Mouse (Mus musculus) heart, adult 18-20 months (tissue): Measurements from ENCODE around the gene B4galt1. TPM values are rescaled to one million over a fixed set of nuclear protein-coding genes. Genes with fewer than 3 reads are reported as not detected.
A peak's percentile ranks its signal among the peaks of the same experiment; 100 is the strongest.

Experiments used
- DNase-seq, 2 experiments: peaks; one replicate each; pipeline ENCODE4 v3.0.0; 2021 to 2022; ENCODE audit warnings: mixed read lengths in 1 of 2
- total RNA-seq, 2 experiments: library from RNA; stranded (reverse); gene quantifications; 2 replicates each; pipeline ENCODE4 v1.2.3; 2021

Gene B4galt1
- total RNA-seq, 2 experiments from 2014 or later = 58.2 to 59.1 TPM

GRCm38 (mm10) chr4:40819151-40819550 lies 34.7 kb downstream of the B4galt1 start:
- no peak for DNase-seq

GRCm38 (mm10) chr4:40818421-40818820 lies 35.4 kb downstream of the B4galt1 start:
- no peak for DNase-seq

- DNase-seq = no peak
Measured at GRCm38 (mm10) chr4:40817936-40818335, 35.9 kb downstream of the B4galt1 start.

GRCm38 (mm10) chr4:40815775-40816372 lies 37.9 kb downstream of the B4galt1 start:
- no peak for DNase-seq

GRCm38 (mm10) chr4:40815120-40815519 lies 38.7 kb downstream of the B4galt1 start:
- no peak for DNase-seq

GRCm38 (mm10) chr4:40814359-40814758 lies 39.4 kb downstream of the B4galt1 start:
- DNase-seq = no peak

- no peak for DNase-seq
Measured at GRCm38 (mm10) chr4:40812891-40813290, 40.9 kb downstream of the B4galt1 start.

GRCm38 (mm10) chr4:40810481-40810880 lies 43.3 kb downstream of the B4galt1 start:
- DNase-seq = no peak

- DNase-seq = no peak
Measured at GRCm38 (mm10) chr4:40807382-40807781, 46.4 kb downstream of the B4galt1 start.

- DNase-seq = no peak
Measured at GRCm38 (mm10) chr4:40805401-40805800, 48.4 kb downstream of the B4galt1 start.

GRCm38 (mm10) chr4:40802787-40803186 lies 51.0 kb downstream of the B4galt1 start:
- DNase-seq = peak in 1 of 2 experiments; percentile 49

- no peak for DNase-seq
Measured at GRCm38 (mm10) chr4:40801908-40802307, 51.9 kb downstream of the B4galt1 start.

GRCm38 (mm10) chr4:40800873-40801272 lies 52.9 kb downstream of the B4galt1 start:
- peak in 1 of 2 experiments; percentile 47 for DNase-seq

- peak; percentile 85 to 91 for DNase-seq
Measured at GRCm38 (mm10) chr4:40798833-40799555, 54.8 kb downstream of the B4galt1 start.

GRCm38 (mm10) chr4:40795761-40796160 lies 58.0 kb downstream of the B4galt1 start:
- no peak for DNase-seq

GRCm38 (mm10) chr4:40794320-40794719 lies 59.5 kb downstream of the B4galt1 start:
- no peak for DNase-seq

- no peak for DNase-seq
Measured at GRCm38 (mm10) chr4:40791176-40791575, 62.6 kb downstream of the B4galt1 start.

GRCm38 (mm10) chr4:40786578-40786977 lies 67.2 kb downstream of the B4galt1 start:
- no peak for DNase-seq

GRCm38 (mm10) chr4:40785620-40786166 lies 68.1 kb downstream of the B4galt1 start:
- no peak for DNase-seq

- peak; percentile 81 to 87 for DNase-seq
Measured at GRCm38 (mm10) chr4:40784556-40785169, 69.1 kb downstream of the B4galt1 start.

- no peak for DNase-seq
Measured at GRCm38 (mm10) chr4:40783049-40783448, 70.8 kb downstream of the B4galt1 start.

GRCm38 (mm10) chr4:40781797-40782495 lies 71.9 kb downstream of the B4galt1 start:
- no peak for DNase-seq
